Mouse (Mus musculus) MEL (cell line): ENCODE data around the gene Ccdc22.

Experiments
- BHLHE40 ChIP-seq: IDR thresholded peaks from 2 replicates; pipeline ENCODE4 v1.6.1; 2012; ENCODE audit warnings: low read depth, mild to moderate bottlenecking, inconsistent platforms, low read length, improper control_type of control experiment, borderline replicate concordance
- CHD1 ChIP-seq: IDR thresholded peaks from 2 replicates; pipeline ENCODE4 v1.6.1; 2012; ENCODE audit warnings: low read depth, mild to moderate bottlenecking, inconsistent platforms, low read length, improper control_type of control experiment
- CTCF ChIP-seq, 3 experiments: IDR thresholded peaks in 2 of 3; conservative IDR thresholded peaks in 1 of 3; 2 replicates each; pipeline ENCODE4 v1.5.1; 2011 to 2012; ENCODE audit warnings: low read length in 3 of 3, low read depth in 2 of 3, mild to moderate bottlenecking in 2 of 3, improper control_type of control experiment in 1 of 3, inconsistent platforms in 1 of 3, mixed read lengths in 1 of 3, moderate library complexity in 1 of 3; ENCODE audit not compliant: control insufficient read depth in 1 of 3, insufficient read depth in 1 of 3, poor library complexity in 1 of 3, severe bottlenecking in 1 of 3
- MAFK ChIP-seq: IDR thresholded peaks from 2 replicates; pipeline ENCODE4 v1.6.1; 2011; ENCODE audit warnings: low read depth, mild to moderate bottlenecking, low read length, improper control_type of control experiment, borderline replicate concordance
- NELFE ChIP-seq: IDR thresholded peaks from 2 replicates; pipeline ENCODE4 v1.6.1; 2011; ENCODE audit warnings: low read depth, low read length, improper control_type of control experiment
- USF1 ChIP-seq: IDR thresholded peaks from 2 replicates; pipeline ENCODE4 v1.6.1; 2014; ENCODE audit warnings: low read depth, mild to moderate bottlenecking, inconsistent platforms, low read length, improper control_type of control experiment, moderate library complexity
- ZC3H11A ChIP-seq: IDR thresholded peaks from 2 replicates; pipeline ENCODE4 v1.6.1; 2012; ENCODE audit warnings: low read depth, mild to moderate bottlenecking, inconsistent platforms, low read length, improper control_type of control experiment
- ZMIZ1 ChIP-seq: IDR thresholded peaks from 2 replicates; pipeline ENCODE4 v1.6.1; 2012; ENCODE audit warnings: low read depth, mild to moderate bottlenecking, inconsistent platforms, low read length, improper control_type of control experiment, moderate library complexity

DNA sequence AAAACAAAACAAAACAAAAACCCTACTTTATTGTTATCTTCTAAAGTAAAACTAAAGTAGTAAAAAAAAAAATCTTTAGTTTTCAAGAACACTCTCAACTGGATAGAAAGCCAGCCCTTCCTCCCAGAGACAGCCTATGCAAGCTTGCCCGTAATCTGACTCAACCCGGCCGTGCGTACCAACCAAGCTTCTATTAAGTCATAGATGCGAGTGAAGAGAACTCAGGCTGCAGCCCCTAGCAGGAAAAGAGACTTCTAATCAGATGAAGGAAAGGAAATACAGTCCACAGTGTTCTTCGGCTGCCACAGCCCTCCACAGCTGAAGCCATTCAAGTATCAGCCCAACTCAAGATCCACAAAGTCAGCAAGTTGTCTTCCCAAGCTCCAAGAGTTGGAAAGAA is 39.0 kb downstream of the Ccdc22 start:
- TF ChIP-seq MAFK (no peak), CTCF (IDR thresholded peaks at IDR 0.05 in 2 of 3, conservative IDR thresholded peaks at IDR 0.05 in 1 of 3; ENCODE audit: control insufficient read depth in 1 of 3, insufficient read depth in 1 of 3, low read depth in 2 of 3, low read length in 3 of 3, poor library complexity in 1 of 3, severe bottlenecking in 1 of 3) (no peak), NELFE (no peak), ZMIZ1 (no peak), ZC3H11A (no peak), CHD1 (no peak), USF1 (no peak), BHLHE40 (no peak)
